Mouse (Mus musculus): ENCODE results near the gene 1700034J05Rik.

GRCm38 (mm10) chr6:146933123-146933522, 21.1 kb downstream of the 1700034J05Rik start:
- TF ChIP-seq CTCF (IDR thresholded peaks at IDR 0.05; ENCODE audit: low read depth) (no peak), EP300 (optimal IDR thresholded peaks at IDR 0.05) (no peak)
